Mouse (Mus musculus) MEL (cell line): ENCODE data around the gene Anks1. TPM values are rescaled to one million over a fixed set of nuclear protein-coding genes. Genes with fewer than 3 reads are reported as not detected.

Experiments
- DNase-seq: peaks from one replicate; pipeline ENCODE4 v3.0.0; 2011; ENCODE audit warnings: low read depth, low spot score
- H3K27ac ChIP-seq: 2 replicates; pipeline ENCODE4 v1.5.1; 2012; ENCODE audit warnings: low read depth, mild to moderate bottlenecking, control low read depth, low read length, moderate library complexity; ENCODE audit not compliant: control insufficient read depth
- H3K27me3 ChIP-seq, 2 experiments: fragments of 150-350 bp in 1 of 2; sonication (generic) in 1 of 2; 2 replicates each; pipeline ENCODE4 v1.6.1; 2012; ENCODE audit warnings: low read length in 2 of 2, mild to moderate bottlenecking in 2 of 2, improper control_type of control experiment in 1 of 2, moderate library complexity in 1 of 2; ENCODE audit not compliant: insufficient read depth in 2 of 2, control insufficient read depth in 1 of 2
- H3K36me3 ChIP-seq, 2 experiments: 2 replicates each; pipeline ENCODE4 v1.6.1; 2012 to 2014; ENCODE audit warnings: low read length in 2 of 2, improper control_type of control experiment in 1 of 2, inconsistent platforms in 1 of 2, mild to moderate bottlenecking in 1 of 2; ENCODE audit not compliant: insufficient read depth in 2 of 2, control insufficient read depth in 1 of 2
- H3K4me1 ChIP-seq, 2 experiments: fragments of 150-350 bp in 1 of 2; sonication (generic) in 1 of 2; 2 replicates each; pipeline ENCODE4 v1.6.1; 2012; ENCODE audit warnings: low read length in 2 of 2, improper control_type of control experiment in 1 of 2, mild to moderate bottlenecking in 1 of 2; ENCODE audit not compliant: insufficient read depth in 2 of 2, control insufficient read depth in 1 of 2
- H3K4me3 ChIP-seq, 2 experiments: fragments of 150-350 bp in 1 of 2; sonication (generic) in 1 of 2; 2 replicates each; pipeline ENCODE4 v1.5.1; 2012; ENCODE audit warnings: low read depth in 2 of 2, low read length in 2 of 2, mild to moderate bottlenecking in 2 of 2, moderate library complexity in 2 of 2, control low read depth in 1 of 2, improper control_type of control experiment in 1 of 2; ENCODE audit not compliant: control insufficient read depth in 1 of 2, insufficient read depth in 1 of 2
- H3K79me2 ChIP-seq: 2 replicates; pipeline ENCODE4 v1.6.1; 2012; ENCODE audit warnings: mild to moderate bottlenecking, low read length, moderate library complexity; ENCODE audit not compliant: control insufficient read depth, poor library complexity, insufficient read depth
- H3K9ac ChIP-seq: 2 replicates; pipeline ENCODE4 v1.6.1; 2012; ENCODE audit warnings: low read depth, mild to moderate bottlenecking, control low read depth, low read length, moderate library complexity; ENCODE audit not compliant: control insufficient read depth, poor library complexity, severe bottlenecking
- H3K9me3 ChIP-seq: fragments of 150-350 bp; sonication (generic); replicated peaks from 2 replicates; pipeline ENCODE4 v1.6.1; 2012; ENCODE audit warnings: mild to moderate bottlenecking, low read length, improper control_type of control experiment, moderate library complexity; ENCODE audit not compliant: insufficient read depth
- CHD1 ChIP-seq: IDR thresholded peaks from 2 replicates; pipeline ENCODE4 v1.6.1; 2012; ENCODE audit warnings: low read depth, mild to moderate bottlenecking, inconsistent platforms, low read length, improper control_type of control experiment
- CHD2 ChIP-seq: IDR thresholded peaks from 2 replicates; pipeline ENCODE4 v1.6.1; 2011; ENCODE audit warnings: low read length, improper control_type of control experiment
- E2F4 ChIP-seq: IDR thresholded peaks from 2 replicates; pipeline ENCODE4 v1.6.1; 2011; ENCODE audit warnings: low read depth, low read length, improper control_type of control experiment, borderline replicate concordance
- EP300 ChIP-seq, 2 experiments: IDR thresholded peaks; 2 replicates each; pipeline ENCODE4 v1.6.1; 2011; ENCODE audit warnings: improper control_type of control experiment in 2 of 2, low read length in 2 of 2, low read depth in 1 of 2, mild to moderate bottlenecking in 1 of 2
- ETS1 ChIP-seq: IDR thresholded peaks from 2 replicates; pipeline ENCODE4 v1.6.1; 2012; ENCODE audit warnings: low read depth, mild to moderate bottlenecking, inconsistent platforms, low read length, improper control_type of control experiment, moderate library complexity
- GATA1 ChIP-seq: IDR thresholded peaks from 2 replicates; pipeline ENCODE4 v1.6.1; 2011; ENCODE audit warnings: low read depth, low read length, improper control_type of control experiment
- KAT2A ChIP-seq: conservative IDR thresholded peaks from 2 replicates; pipeline ENCODE4 v1.6.1; 2012; ENCODE audit warnings: low read depth, low read length, improper control_type of control experiment, inconsistent platforms
- MAFK ChIP-seq: IDR thresholded peaks from 2 replicates; pipeline ENCODE4 v1.6.1; 2011; ENCODE audit warnings: low read depth, mild to moderate bottlenecking, low read length, improper control_type of control experiment, borderline replicate concordance
- MYB ChIP-seq: IDR thresholded peaks from 2 replicates; pipeline ENCODE4 v1.6.1; 2011; ENCODE audit warnings: mild to moderate bottlenecking, low read depth, low read length, improper control_type of control experiment
- NRF1 ChIP-seq: IDR thresholded peaks from 2 replicates; pipeline ENCODE4 v1.6.1; 2014; ENCODE audit warnings: low read depth, mild to moderate bottlenecking, inconsistent platforms, low read length, improper control_type of control experiment, moderate library complexity; ENCODE audit not compliant: poor library complexity, insufficient read depth, severe bottlenecking
- RAD21 ChIP-seq: IDR thresholded peaks from 2 replicates; pipeline ENCODE4 v1.6.1; 2011; ENCODE audit warnings: mild to moderate bottlenecking, low read depth, low read length, improper control_type of control experiment
- RCOR1 ChIP-seq: IDR thresholded peaks from 2 replicates; pipeline ENCODE4 v1.6.1; 2012; ENCODE audit warnings: low read depth, mild to moderate bottlenecking, inconsistent platforms, low read length, improper control_type of control experiment
- SMC3 ChIP-seq: IDR thresholded peaks from 2 replicates; pipeline ENCODE4 v1.6.1; 2011; ENCODE audit warnings: low read depth, low read length, improper control_type of control experiment
- TCF12 ChIP-seq: IDR thresholded peaks from 2 replicates; pipeline ENCODE4 v1.6.1; 2014; ENCODE audit warnings: low read depth, mild to moderate bottlenecking, inconsistent platforms, low read length, improper control_type of control experiment, moderate library complexity
- UBTF ChIP-seq: IDR thresholded peaks from 2 replicates; pipeline ENCODE4 v1.6.1; 2012; ENCODE audit warnings: low read depth, mild to moderate bottlenecking, inconsistent platforms, low read length, improper control_type of control experiment, moderate library complexity, borderline replicate concordance; ENCODE audit not compliant: insufficient read depth
- USF1 ChIP-seq: IDR thresholded peaks from 2 replicates; pipeline ENCODE4 v1.6.1; 2014; ENCODE audit warnings: low read depth, mild to moderate bottlenecking, inconsistent platforms, low read length, improper control_type of control experiment, moderate library complexity
- ZC3H11A ChIP-seq: IDR thresholded peaks from 2 replicates; pipeline ENCODE4 v1.6.1; 2012; ENCODE audit warnings: low read depth, mild to moderate bottlenecking, inconsistent platforms, low read length, improper control_type of control experiment
- ZKSCAN1 ChIP-seq: IDR thresholded peaks from 2 replicates; pipeline ENCODE4 v1.6.1; 2012; ENCODE audit warnings: low read depth, mild to moderate bottlenecking, inconsistent platforms, low read length, improper control_type of control experiment, moderate library complexity
- ZMIZ1 ChIP-seq: IDR thresholded peaks from 2 replicates; pipeline ENCODE4 v1.6.1; 2012; ENCODE audit warnings: low read depth, mild to moderate bottlenecking, inconsistent platforms, low read length, improper control_type of control experiment, moderate library complexity
- ZNF384 ChIP-seq: IDR thresholded peaks from 2 replicates; pipeline ENCODE4 v1.6.1; 2012; ENCODE audit warnings: low read depth, mild to moderate bottlenecking, inconsistent platforms, low read length, improper control_type of control experiment
- polyA plus RNA-seq, 2 experiments: library from polyadenylated mRNA; stranded (reverse) in 1 of 2; unstranded in 1 of 2; fragments of >175 nt in 1 of 2; fragments of >200 nt in 1 of 2; gene quantifications; 2 replicates each; pipeline versions ENCODE4 v1.2.1 to v1.2.4; 2012; ENCODE audit warnings: low replicate concordance in 2 of 2, low read depth in 1 of 2; ENCODE audit not compliant: insufficient read length in 2 of 2, insufficient read depth in 1 of 2, missing spikeins in 1 of 2
- total RNA-seq: library from RNA; depleted of rRNA; stranded (reverse); fragments of 300-350 nt; gene quantifications from 2 replicates; pipeline ENCODE4 v1.2.3, GENCODE M21; 2012

The Anks1 gene
- total and polyA plus RNA-seq, 3 experiments, result 11.9 to 15.9 TPM; not detected in 1

- no peak overlapping the region for H3K9ac ChIP-seq
- H3K4me3 ChIP-seq, result no peak overlapping the region
- H3K36me3 ChIP-seq, result no peaks in the 10 kb centered on the region
- TF ChIP-seq ETS1 (no peak), RAD21 (no peak), CHD1 (no peak), MAFK (no peak)
- no peaks in the 10 kb centered on the region for H3K9me3 ChIP-seq
- DNase-seq, result no peak
- H3K27me3 ChIP-seq, result no peaks in the 10 kb centered on the region
- H3K27ac ChIP-seq, result no peak overlapping the region
- H3K4me1 ChIP-seq, result no peaks in the 10 kb centered on the region
- no peaks in the 10 kb centered on the region for H3K79me2 ChIP-seq
Observed at GRCm38 (mm10) chr17:27930291-27930690, 21.2 kb downstream of the Anks1 start.

GRCm38 (mm10) chr17:27931826-27932225 lies 22.7 kb downstream of the Anks1 start:
- H3K4me3 ChIP-seq, result no peak overlapping the region
- no peaks in the 10 kb centered on the region for H3K9me3 ChIP-seq
- no peak overlapping the region for H3K27ac ChIP-seq
- no peaks in the 10 kb centered on the region for H3K27me3 ChIP-seq
- DNase-seq, result no peak
- H3K36me3 ChIP-seq, result no peaks in the 10 kb centered on the region
- no peak for TF ChIP-seq EP300 (IDR thresholded peaks at IDR 0.05; ENCODE audit: low read depth in 1 of 2, low read length in 2 of 2)
- TF ChIP-seq ZMIZ1, result no peak
- no peak for TF ChIP-seq UBTF
- TF ChIP-seq SMC3, result no peak
- no peak for TF ChIP-seq ETS1
- no peak for TF ChIP-seq USF1
- H3K9ac ChIP-seq, result no peak overlapping the region
- no peaks in the 10 kb centered on the region for H3K4me1 ChIP-seq
- H3K79me2 ChIP-seq, result no peaks in the 10 kb centered on the region

- no peaks in the 10 kb centered on the region for H3K36me3 ChIP-seq
- no peaks in the 10 kb centered on the region for H3K4me1 ChIP-seq
- TF ChIP-seq CHD2, result no peak
- no peak for TF ChIP-seq MYB
- TF ChIP-seq ZKSCAN1, result no peak
- TF ChIP-seq E2F4, result no peak
- TF ChIP-seq ZC3H11A, result no peak
- TF ChIP-seq TCF12, result no peak
- TF ChIP-seq ZNF384, result no peak
- no peak for TF ChIP-seq NRF1
- no peak for TF ChIP-seq USF1
- no peak for TF ChIP-seq RCOR1
- no peak for TF ChIP-seq GATA1
- TF ChIP-seq KAT2A, result no peak
- no peak for TF ChIP-seq UBTF
- TF ChIP-seq MAFK, result no peak
- TF ChIP-seq, all 39 proteins: peak for 0
- no peak overlapping the region for H3K4me3 ChIP-seq
- DNase-seq, result no peak
- H3K9me3 ChIP-seq, result no peaks in the 10 kb centered on the region
- no peaks in the 10 kb centered on the region for H3K79me2 ChIP-seq
- H3K9ac ChIP-seq, result no peak overlapping the region
- no peaks in the 10 kb centered on the region for H3K27me3 ChIP-seq
- no peak overlapping the region for H3K27ac ChIP-seq
Observed at GRCm38 (mm10) chr17:27934136-27934910, 25.2 kb downstream of the Anks1 start.
